Mouse (Mus musculus) MEL-GATA-1-ER (cell line): ENCODE measurements around the gene Nme7.

Experiments used
- DNase-seq: peaks from one replicate; pipeline ENCODE4 v3.0.0-alpha.2; 2012; ENCODE audit warnings: low read depth; ENCODE audit errors: extremely low read depth

Gene Nme7

GRCm38 (mm10) chr1:164427777-164428176 is 123.9 kb downstream of the Nme7 start:
- DNase-seq = no peak

GRCm38 (mm10) chr1:164428644-164429043 is 124.7 kb downstream of the Nme7 start:
- DNase-seq = no peak

GRCm38 (mm10) chr1:164432649-164433048 is 128.7 kb downstream of the Nme7 start:
- DNase-seq = no peak

GRCm38 (mm10) chr1:164434049-164434448 is 130.1 kb downstream of the Nme7 start:
- DNase-seq = no peak

- no peak for DNase-seq
These were observed 132.8 kb downstream of the Nme7 start for GRCm38 (mm10) chr1:164436749-164437148.

GRCm38 (mm10) chr1:164440230-164440629 is 136.3 kb downstream of the Nme7 start:
- DNase-seq = peak; percentile 76

GRCm38 (mm10) chr1:164440708-164441407 is 136.9 kb downstream of the Nme7 start:
- peak; percentile 24 for DNase-seq

GRCm38 (mm10) chr1:164441408-164441974 is 137.6 kb downstream of the Nme7 start:
- DNase-seq = peak; percentile 60

- DNase-seq = no peak
These were observed 141.8 kb downstream of the Nme7 start for GRCm38 (mm10) chr1:164445620-164446162.

GRCm38 (mm10) chr1:164446535-164446934 is 142.6 kb downstream of the Nme7 start:
- no peak for DNase-seq

- DNase-seq = no peak
These were observed 143.6 kb downstream of the Nme7 start for GRCm38 (mm10) chr1:164447521-164447920.

GRCm38 (mm10) chr1:164449626-164450025 is 145.7 kb downstream of the Nme7 start:
- no peak for DNase-seq

- DNase-seq = no peak
These were observed 146.3 kb downstream of the Nme7 start for GRCm38 (mm10) chr1:164450231-164450630.

GRCm38 (mm10) chr1:164450644-164451043 is 146.7 kb downstream of the Nme7 start:
- no peak for DNase-seq

- DNase-seq = no peak
These were observed 147.4 kb downstream of the Nme7 start for GRCm38 (mm10) chr1:164451346-164451745.

- no peak for DNase-seq
These were observed 148.7 kb downstream of the Nme7 start for GRCm38 (mm10) chr1:164452580-164452979.

GRCm38 (mm10) chr1:164453146-164453545 is 149.2 kb downstream of the Nme7 start:
- DNase-seq = no peak

GRCm38 (mm10) chr1:164453739-164454138 is 149.8 kb downstream of the Nme7 start:
- no peak for DNase-seq

GRCm38 (mm10) chr1:164454747-164455400 is 151.0 kb downstream of the Nme7 start:
- no peak for DNase-seq

GRCm38 (mm10) chr1:164455614-164456013 is 151.7 kb downstream of the Nme7 start:
- DNase-seq = no peak

- no peak for DNase-seq
These were observed 152.1 kb downstream of the Nme7 start for GRCm38 (mm10) chr1:164456065-164456464.

- no peak for DNase-seq
These were observed 152.8 kb downstream of the Nme7 start for GRCm38 (mm10) chr1:164456731-164457130.
